Mouse (Mus musculus) inflammation-experienced regulatory T-cells, adult 6 months (primary cell): ENCODE results near the gene Zmiz1. TPM values are rescaled to one million over a fixed set of nuclear protein-coding genes. Genes with fewer than 3 reads are reported as not detected.

Experiments
- ATAC-seq: one replicate; pipeline ENCODE4 v1.8.0; 2017
- polyA plus RNA-seq, 3 experiments: library from polyadenylated mRNA; unstranded; fragments of 100-300 nt; shearing (Covaris generic); gene quantifications; one replicate each; pipeline ENCODE4 v1.2.1; 2017

Gene Zmiz1
- polyA plus RNA-seq, 3 experiments from 2014 or later: 24.5 to 30.1 (median 26.1) TPM

DNA sequence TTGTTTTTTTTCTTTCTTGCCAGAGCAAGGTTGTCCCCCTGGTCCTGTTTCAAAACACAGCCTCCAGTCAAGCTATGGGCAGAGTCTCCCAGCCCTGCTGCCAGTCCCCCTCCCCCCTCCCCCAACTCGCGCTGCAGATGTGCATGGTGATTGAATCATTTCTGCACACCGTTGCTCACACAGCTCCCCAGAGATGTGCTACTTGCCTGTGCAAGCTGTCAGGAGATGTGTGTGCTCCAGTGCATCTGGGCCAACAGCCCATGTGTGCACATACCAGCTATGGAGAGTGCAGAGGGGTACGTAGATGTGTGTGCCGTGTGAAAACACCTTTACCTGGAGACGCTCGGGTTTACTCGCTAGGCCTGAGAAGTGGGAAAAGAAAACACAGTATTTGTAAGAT is 105.6 kb downstream of the Zmiz1 start:
- ATAC-seq: no peak

- peak; percentile 82 for ATAC-seq
Observed at GRCm38 (mm10) chr14:25565344-25566088, 106.5 kb downstream of the Zmiz1 start.

DNA sequence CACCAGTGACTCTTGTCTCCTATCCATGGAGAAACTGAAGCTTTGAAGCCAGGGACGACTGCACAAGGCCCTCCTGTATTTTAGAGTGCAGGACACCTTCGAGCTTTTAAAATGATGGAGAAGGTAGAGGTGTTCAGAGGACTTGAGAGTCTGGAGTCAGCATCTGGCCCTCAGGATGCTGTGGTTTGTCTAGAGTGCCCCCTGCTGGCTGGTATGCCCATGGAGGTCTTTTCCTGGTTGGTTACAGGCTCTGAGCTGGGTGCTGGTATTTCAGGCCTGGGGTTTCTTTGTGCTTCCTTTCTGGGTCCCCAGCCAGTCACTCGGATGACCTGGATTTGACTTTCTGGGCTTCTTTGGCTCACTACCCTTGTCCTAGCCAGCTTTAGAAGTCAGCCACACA is 108.3 kb downstream of the Zmiz1 start:
- peak; percentile 46 for ATAC-seq

- ATAC-seq: no peak
Observed at GRCm38 (mm10) chr14:25567837-25568236, 108.9 kb downstream of the Zmiz1 start.

DNA sequence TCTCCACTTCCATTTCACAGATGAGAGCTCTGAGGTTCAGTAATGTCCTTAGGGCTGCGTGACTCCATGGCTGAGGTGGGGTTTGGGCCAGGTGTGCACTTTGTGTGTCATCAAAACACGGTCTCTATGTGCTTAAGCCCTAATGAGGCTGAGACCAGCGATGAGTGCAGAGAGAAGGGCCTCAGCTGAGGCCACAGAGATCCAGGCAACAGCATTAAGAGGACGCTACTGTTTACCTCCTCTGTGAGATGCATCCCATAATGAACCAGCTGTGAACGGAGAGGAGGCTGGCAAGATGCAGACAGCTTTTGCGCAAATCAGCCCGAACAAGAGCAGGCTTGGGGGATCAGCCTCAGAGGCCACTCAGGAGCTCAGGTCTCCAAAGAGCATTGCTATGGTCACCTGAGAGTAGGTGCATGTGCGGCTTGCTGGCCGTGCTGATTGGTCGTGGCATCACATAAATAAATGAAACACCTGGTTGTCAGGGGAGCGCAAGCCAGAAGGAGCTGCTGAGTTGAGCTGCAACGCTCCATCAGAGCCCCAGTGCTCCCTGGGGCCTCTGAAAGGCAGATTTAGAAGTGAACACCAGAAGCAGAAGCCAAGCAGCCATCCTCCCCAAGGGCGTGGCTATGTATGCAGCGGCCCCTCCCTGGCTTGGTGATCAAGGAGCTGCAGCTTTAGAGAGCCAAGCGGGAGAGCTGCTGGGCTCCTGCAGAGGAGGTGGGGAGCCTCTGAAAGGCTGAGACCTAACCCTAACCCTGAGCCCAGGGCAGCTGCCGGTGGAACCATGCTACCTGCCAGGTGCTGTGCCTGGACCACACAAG is 115.3 kb downstream of the Zmiz1 start:
- ATAC-seq: no peak

DNA sequence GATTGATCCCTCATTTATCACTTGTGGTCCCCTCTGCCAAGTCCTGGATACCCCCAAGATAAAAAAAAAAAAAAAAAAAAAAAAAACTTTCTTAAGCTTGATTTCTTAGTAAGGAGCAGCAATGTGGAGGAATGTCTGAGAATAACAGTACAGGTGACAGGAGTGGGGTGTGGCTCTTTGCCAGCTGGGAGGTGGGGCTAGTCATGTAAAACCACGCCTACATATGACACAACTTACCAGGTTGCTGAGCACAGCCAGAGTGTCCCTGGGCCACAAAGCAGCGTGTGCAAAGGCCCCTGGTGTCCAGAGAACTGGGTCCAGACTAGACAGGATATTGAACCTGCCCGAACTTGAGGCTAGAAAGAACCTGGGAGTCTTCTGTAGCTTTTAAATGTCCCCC is 117.7 kb downstream of the Zmiz1 start:
- ATAC-seq: no peak

DNA sequence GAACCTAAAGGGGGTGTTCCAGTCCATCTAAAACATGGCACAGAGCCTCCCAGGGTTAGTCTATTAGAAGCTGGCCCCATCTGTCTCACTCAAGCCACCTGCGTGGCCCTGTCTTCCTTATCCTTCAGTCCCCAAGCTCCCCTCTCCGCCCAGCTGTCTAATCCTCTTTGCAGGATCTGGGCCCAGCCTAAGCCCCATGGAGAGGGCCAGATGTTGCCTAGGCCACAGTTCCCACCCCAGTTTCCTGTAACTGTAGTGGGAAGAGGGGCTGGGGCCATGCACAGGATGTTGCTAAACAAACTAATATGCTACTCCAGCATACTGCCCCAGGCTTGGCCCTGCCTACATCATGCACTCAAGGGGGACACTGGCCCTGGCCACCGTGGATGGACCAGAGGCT is 118.4 kb downstream of the Zmiz1 start:
- ATAC-seq: no peak

DNA sequence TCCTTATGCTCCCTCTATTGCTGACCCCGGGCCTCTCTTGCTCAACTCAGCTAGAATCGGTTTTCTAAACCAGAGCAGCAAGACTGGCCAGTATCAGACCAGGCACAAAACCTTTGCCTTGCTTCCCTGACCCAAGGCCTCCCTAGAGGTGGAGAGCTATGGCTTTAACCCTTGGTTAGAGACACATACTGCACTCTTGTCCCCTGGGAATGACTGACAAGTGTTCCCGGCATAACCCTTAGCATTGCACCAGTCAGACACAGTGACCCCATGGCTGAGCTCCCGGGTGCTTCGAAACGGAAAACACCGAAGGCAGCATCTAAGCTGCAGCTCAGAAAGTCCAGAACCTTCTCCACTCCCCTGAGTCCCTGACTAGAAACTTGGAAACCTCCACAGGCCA is 120.6 kb downstream of the Zmiz1 start:
- ATAC-seq: no peak

GRCm38 (mm10) chr14:25580397-25580796 is 121.4 kb downstream of the Zmiz1 start:
- ATAC-seq: no peak

DNA sequence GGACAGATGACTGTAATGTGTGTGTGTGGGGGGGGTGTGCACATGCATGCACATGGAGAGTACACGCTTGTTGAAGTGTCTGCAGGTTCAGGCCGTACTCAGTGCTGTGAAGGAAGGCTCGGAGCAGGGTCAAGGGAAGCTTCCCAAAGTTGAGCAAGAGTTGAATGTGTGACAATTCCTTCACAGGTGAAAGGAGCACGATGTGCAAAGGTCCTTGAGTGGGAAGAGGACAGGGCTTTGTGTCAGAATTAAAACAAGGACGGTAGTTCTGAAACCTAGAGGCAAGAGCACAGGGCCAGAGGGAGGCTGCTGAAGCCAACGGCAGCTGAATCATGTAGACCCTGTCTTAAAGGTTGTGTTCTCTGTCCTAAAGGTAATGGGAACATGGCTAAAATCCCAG is 123.6 kb downstream of the Zmiz1 start:
- no peak for ATAC-seq

DNA sequence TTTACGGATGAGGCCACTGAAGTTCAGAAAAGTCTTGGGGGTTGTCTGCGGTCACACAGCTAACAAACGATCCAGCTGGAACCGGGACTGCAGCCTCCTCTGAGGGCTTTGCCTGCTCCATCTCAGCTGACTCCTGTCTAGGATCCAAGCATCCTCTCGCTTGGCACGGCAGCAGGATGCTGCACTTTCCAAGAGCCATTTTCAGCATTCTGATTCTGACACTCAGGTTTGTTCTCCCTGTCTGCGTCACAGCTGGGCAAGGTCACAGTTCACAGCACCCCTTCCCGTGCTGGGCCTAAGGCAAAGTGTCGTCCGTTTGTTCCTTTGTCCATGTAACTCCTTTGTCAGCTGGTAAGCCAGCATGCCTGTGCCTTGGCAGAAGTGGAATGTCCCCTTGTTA is 124.9 kb downstream of the Zmiz1 start:
- ATAC-seq: no peak

DNA sequence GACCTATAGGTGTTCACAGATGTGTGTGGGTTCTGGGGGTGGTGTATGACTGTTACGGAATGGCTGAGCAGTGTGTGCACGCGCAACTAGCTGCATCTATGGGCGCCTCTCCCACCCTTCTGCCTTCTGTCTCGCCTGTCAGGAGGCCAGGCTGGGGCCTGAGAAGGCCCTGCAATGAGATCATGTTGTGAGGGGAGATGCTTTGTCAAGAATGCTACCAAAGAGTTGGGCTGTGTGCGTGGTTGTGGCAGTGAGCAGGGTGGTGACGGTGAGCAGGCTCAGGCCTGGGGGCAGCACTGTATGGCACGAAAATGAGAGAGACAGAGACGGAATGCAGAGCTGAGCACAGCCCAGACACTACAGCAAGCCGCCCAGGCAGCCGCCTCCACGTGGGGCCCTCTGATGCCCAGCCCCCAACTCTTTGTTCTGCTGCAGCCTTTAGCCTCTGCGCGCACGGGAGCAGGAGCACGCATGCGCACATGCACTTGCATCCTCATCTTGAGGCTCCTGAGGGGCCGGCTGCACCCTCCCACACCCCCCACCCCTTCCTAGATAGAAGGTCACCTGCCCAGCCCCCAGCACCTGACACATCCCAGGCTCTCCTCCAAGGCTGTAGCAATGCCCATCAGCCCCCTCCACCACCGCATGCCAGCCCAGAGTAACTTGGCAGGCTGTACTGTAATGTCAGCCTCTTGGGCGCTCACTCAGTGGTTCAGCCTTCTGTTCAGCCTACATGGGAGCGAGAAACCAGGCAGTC is 126.7 kb downstream of the Zmiz1 start:
- ATAC-seq: no peak

- ATAC-seq: no peak
Observed at GRCm38 (mm10) chr14:25586846-25587486, 128.0 kb downstream of the Zmiz1 start.

- ATAC-seq: no peak
Observed at GRCm38 (mm10) chr14:25587487-25588001, 128.6 kb downstream of the Zmiz1 start.

- no peak for ATAC-seq
Observed at GRCm38 (mm10) chr14:25588156-25588555, 129.2 kb downstream of the Zmiz1 start.

DNA sequence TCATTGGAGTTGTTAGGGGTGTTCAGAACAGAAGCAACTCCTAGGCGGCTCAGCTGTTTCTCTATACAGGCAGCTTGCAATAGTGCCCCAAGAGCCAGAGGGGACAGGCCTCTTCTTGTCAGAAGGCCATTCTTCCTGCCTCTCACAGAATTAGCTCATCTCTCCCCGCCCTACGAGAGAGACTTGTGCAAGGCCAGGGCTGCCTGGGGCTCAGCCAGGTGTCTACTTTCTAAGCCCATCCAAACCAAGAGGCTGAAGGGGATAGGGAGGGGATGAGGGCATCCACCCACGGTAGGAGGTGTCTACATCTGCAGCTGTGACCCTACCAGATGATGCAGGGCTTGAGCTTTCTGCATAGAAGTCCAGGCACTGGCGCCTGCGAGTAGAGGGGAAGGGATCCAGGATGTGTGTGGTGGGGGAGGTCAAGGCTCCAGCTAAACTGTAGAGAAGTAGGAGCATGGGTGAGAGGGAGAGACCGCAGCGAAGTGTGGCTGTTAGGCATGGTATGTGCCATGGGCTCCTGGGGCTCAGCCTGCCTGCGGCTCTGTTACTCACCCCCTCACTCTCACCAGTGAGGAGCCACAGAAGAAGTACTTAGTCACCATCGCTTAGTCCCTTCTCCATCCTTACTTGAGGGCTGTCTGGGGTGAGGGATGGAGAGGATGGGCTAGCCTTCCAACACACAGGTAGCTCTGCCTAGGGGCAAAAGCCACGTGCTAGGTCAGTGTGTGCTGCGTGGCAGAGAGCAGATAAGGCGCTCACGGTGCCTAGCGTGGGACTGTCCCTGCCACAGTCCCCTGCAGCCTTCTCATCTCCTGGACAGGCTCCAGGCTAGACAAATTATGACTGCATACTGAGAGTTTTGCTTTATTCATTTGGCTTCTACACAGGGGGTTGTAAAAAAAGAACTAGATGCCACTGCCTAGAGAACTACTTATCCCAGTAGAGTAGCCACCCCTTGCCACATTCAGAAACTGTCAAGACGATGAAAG is 130.3 kb downstream of the Zmiz1 start:
- no peak for ATAC-seq

- ATAC-seq: no peak
Observed at GRCm38 (mm10) chr14:25591000-25591399, 132.0 kb downstream of the Zmiz1 start.

- no peak for ATAC-seq
Observed at GRCm38 (mm10) chr14:25591426-25591825, 132.4 kb downstream of the Zmiz1 start.

- no peak for ATAC-seq
Observed at GRCm38 (mm10) chr14:25592522-25592921, 133.5 kb downstream of the Zmiz1 start.

GRCm38 (mm10) chr14:25593876-25594275 is 134.9 kb downstream of the Zmiz1 start:
- no peak for ATAC-seq

DNA sequence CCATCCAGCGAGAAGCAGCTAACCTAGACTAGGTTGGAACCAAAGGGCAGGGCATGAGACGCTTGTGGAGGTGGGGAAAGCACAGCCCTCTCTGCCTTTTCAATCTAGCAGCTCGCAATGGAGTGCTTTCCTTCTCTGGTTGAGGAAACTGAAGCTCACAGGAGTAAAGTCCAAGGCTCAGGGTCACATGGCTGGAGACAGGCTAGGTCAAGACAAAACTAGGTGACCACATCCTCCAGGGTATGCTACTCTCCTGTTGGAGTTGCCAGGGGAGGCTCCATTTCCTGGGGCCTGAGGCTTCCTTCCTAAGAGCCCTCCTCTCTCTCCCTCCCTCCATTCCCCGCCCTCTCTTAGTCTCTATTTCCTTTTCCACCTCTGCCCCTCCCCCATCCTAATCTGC is 135.6 kb downstream of the Zmiz1 start:
- ATAC-seq: no peak
